Mouse (Mus musculus) cerebellum, adult 8-10 months (tissue): ENCODE data around the gene Cttnbp2nl.
A peak's percentile ranks its signal among the peaks of the same experiment; 100 is the strongest.

Experiments used
- DNase-seq: peaks from one replicate; pipeline ENCODE4 v3.0.0; 2022

The Cttnbp2nl gene

DNA sequence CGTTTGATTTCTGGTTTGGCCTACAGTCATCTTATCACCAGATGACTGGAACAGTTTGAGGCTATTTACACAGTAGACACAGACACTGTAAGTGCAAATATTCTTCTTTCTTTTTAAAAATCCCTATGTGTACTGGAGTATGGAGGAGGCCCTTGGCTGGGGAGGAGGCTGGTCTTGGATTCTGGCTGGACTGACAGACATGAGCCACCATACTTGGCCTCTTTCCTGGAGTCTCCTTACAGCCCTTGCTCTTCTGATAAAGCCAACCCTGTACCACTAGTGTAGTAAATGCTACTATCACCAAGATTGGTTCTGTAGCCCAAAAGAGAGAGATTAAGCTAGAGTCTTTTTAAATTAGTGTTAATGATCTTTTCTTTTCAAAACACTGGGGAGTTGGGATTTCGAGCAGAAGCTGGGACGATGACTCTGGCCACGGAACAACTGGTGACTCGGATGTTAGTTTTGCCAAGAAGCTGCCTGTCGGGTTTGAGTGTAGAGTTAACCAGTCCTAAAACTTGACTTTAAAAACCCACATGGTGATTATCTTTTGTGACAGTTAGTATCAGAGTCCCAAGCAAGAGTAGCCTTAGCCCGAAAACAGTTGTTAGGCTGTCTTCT, 40.1 kb downstream of the Cttnbp2nl start:
- DNase-seq = no peak

DNA sequence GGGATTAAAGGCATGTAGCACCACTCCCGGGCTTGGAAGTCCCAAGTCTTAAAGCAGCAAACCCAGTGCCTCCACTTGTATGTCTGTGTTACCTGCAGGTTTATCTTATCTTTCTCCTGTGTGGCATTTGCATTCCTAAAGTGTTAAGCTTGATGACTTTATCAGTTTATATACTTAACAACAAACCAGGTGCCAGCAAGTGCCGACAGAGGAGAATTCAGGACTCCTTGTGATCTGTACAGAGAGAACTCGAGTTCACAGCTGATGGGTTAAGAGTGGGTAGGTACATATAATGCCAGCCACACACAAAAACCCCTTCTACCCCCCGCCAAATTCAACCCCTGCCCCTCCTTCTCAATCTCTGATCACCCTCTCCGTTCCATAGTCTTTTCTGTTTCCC, 41.1 kb downstream of the Cttnbp2nl start:
- no peak for DNase-seq

DNA sequence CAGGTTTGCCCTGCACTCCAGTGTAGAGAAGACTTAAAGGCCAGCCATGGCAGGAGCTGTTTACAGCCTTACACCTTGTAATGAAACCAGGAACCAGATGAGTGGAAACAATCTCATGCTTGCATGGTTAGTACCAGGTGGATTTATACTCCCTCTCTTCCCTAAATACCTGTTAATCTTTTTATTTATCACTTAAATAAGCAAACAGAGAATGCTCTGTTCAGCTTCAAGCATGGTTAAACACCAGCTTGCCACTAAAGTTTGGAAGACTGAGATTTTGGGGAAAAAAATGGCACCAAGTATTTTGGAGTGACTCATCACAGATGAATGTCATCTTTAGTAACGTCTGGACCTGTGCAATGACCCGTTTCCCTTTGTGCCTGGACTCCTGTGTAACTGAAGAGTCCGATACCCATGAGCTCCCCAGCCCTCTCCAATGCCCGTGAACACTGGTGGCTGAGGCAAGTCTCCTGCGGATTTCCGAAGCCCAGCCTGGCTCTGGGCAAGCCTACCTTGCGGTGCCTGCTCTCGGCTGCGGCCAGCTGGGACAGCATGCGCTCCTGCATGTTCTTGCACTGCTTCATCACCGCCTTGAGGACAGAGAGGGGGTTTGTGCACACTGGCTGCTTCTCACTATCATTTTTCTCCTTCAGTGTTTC, 42.1 kb downstream of the Cttnbp2nl start:
- no peak for DNase-seq

DNA sequence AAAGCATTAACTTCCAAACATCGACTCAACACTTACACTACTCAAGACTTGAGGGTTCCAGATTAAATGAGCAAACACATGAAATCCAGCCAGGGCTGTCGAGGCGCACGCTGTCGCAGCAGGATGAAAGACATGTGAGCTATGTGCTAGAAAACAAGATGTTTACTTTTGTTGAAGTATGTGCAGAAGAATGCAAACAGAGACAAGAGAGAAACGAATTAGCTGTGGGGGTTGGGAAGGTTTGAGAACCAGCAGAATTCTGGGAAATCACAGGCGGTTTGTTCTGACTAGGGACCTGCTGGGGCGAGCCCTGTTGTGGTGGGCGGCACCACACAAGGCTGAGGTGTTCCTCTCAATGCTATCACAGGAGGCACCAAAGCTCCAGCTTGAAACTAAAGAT, 44.9 kb downstream of the Cttnbp2nl start:
- no peak for DNase-seq

DNA sequence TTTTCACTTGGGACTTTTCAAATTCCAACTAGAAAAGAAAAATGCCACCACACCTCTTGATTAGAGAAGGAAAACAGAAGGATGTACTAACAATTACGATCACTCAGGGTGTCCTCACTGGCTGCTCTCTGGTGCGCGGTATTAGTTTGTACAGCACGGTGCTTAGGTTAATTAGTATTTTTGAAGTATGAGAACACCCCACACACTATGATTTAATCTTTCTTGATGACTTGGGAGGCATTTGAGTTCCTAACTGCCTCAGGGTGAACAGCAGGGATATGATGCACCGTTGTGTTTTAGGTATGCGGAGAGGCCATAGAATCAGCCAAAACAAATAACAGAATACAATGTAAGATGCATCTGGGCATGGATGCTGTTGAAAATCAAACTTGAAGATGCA, 46.8 kb downstream of the Cttnbp2nl start:
- DNase-seq = no peak

DNA sequence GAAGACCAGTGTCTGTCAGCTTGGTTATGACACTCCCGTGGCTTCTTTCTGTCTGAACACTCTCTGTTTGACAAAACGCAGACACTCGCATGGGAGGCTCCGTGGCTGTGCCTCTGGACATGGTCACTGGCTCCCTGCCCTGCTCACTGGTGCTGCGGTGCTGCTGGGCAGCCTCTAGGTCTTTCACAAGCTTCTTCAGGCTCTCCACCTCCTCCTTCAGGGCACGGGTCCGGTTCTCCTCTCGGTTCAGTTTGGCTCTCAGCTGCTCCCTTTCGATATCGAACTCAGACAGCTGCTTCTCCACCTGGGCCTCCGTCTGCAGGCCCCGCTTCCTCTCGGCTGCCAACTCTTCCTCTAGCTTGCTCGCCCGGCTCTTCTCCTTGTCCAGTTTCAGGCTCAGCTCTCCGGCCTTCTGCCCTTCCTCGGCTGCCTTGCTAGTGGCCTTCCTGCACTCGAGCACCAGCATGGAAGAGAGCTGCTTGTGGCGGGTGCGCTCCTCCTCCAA, 47.3 kb downstream of the Cttnbp2nl start:
- no peak for DNase-seq

DNA sequence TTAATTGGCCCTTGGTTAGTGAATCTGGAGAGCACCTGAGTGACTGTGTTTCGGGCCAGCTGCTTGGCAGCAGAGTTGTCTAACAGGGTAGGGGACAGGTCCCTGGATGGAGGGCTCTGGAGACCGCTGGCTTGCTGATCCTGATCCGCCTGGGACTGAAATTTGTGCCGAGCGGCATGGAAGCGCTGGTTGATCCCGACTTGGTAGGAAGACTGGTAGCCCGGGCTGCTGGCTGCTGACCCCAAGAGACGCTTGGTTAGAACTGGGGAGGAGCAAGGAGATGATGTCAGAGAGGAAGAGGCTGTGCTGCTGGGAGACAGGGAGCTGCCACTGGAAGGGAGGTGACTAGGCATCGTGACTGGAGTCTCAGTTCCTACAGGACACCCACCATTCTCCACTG, 47.9 kb downstream of the Cttnbp2nl start:
- no peak for DNase-seq

DNA sequence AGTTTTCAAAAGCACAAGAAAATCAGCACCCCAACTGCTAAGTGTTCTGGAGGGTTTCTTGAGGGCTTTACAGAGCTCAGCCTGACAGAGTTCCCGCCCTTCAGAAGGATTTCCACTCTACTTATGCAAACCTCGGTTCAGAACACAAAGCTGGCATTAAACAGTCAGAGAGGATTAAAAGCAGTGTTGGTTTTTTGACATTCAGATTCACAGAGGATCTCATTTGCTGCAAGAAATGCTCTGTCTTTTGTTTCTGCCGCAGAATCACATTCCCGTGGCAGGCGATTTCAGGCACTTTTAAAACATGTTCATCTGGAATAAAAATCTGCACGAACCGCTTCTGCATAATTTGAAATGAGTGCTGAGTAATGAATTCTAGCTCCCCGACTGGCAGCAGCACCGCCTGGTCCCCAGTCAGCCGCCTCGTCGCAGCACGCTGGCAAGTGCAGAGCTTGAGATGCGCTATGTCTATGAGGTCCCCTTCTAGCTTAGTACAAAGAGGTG, 48.9 kb downstream of the Cttnbp2nl start:
- DNase-seq = no peak

DNA sequence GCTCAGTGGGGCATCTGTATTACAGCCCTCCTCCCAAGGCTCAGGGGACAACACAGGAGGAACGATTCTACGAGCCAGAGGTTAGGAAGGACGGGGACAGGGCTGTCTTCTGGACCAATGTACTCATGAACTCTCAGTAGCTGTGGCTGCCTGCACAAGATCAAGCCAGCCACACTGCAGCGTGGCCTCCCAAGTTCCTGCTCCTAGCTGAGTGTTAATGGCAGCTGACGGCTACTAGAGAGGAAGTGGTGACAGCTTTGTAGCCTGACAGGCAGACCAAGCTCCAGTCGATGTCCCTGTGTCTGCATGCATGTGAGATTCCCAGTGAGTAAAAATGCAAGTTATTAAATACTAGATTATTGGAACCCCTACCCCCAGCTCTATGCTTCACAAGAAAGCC, 51.6 kb downstream of the Cttnbp2nl start:
- DNase-seq = no peak

DNA sequence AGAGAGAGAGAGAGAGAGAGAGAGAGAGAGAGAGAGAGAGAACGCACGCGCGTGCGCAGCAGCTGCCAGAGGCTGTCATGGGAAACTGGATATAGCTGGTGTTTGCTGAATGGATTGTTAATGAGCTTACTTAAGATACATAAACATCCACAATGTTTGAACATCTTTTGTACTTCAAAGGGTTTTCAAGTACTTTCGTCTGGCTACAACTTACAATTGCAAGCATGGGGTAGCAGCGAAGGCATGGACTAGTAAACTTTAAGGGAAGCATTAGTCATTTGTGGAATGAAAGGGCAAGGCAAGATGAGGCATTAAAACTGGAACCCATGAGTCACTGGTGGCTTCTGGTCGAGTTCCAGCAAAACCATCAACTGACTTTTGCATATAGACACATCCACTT, 52.4 kb downstream of the Cttnbp2nl start:
- no peak for DNase-seq

DNA sequence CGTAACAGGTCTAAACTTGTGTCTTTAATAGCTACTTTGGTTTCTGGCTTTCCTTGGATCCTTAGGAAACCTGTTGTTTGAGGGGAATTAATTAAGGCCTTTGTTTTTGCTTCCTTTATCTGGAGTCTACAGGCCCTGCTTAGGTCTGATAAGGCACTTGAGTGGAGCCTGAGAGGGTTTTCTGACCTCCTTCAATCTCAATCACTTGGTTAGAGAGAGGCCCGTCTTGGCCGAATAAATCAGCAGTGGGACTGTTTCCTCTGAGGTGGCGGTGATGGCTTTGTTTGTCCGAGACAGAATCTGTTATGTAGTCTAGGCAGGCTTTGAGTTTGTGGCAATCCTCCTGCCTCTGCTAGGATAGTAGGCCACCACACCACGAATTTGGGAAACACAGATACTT, 55.4 kb downstream of the Cttnbp2nl start:
- DNase-seq = no peak

DNA sequence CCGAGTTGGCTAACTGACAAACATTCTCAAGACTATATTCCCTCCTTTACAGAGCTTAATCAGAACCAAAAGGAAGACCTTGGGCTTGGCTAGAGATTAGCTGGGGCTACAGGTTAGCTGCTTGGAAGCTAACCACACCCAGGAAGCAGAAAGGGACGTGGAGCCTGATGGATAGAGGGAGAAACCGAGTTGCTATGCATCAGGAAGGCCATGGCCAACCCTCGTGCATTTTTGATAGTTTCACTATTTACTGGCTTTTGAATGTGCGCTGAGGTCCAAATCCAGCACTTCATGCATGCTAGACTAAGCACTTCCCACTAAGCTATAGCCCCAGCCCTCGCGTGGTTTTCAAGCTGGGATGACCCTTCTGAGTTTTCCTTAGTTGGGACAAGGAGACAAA, 57.2 kb downstream of the Cttnbp2nl start:
- no peak for DNase-seq

DNA sequence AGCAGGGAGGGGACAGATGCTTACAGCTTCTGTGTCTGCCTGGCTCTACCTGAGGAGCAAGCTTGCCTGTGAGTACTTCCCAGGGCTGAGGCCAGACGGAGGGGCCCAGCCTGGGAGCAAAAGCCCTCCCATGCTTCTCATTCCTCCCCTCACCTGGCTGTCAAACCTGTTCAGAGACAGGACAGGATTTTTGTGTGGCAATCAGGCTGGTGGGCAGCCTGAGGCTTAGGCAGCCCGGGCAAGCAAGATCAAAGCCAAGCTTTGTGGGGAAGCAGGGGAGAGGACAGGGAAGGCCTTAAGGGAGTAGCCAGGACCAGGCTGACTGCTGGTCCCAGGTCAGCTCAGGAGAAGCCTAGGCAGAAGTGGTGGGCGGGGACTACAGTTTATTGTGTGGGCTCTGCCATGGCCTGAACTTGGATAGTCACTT, 58.5 kb downstream of the Cttnbp2nl start:
- no peak for DNase-seq

DNA sequence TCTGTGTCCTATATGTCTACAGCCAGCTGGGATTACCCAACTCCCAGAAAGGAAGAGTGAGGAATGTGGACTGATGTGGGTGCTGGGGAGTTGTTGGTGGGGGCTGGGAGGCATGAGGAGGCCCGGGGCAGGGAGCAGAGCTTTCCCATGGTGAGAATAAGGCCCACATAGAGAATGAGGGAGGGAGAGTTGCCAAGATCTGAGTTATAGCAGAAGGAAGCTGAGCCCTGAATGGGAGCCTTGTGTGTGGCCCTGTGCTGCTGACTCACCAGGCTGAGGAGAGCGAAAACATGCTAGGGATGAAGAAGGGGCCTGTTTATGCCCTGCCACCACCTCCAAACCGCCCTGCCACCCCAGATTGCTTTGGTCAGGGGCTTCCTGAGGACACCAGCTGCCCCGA, 59.1 kb downstream of the Cttnbp2nl start:
- DNase-seq = no peak

DNA sequence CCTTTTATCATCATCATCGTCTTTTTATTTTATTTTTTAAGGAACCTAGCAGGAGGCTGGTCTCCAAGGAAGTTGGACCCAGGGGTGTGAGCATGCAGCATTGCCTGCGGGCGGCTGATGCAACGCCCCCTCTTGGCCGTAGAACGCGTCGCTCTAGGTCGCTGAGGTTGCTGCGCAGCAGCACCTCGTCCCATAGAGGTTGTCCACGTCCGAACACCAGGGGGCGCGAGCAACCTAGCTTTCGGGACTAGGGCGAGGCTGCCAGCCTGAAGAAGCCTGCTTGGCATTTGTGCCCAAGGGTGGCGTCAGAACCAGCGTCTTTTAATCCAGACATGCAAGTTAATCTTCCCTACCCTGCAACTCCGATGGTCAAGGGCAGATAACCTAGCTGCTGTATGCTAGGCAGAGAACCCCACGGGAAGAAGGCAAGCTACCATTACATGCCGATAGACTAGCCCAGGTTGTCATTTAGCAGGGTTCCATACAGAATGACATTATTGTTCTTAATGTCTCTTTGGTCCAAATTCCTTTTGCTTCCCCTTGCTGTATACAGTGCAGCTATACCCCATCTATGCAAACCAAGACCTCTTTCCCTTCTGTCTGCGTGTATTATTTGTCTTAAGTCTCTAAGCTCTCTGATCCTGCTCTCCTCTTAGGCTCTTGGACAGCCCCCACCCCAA, 60.1 kb downstream of the Cttnbp2nl start:
- DNase-seq = peak; percentile 86

DNA sequence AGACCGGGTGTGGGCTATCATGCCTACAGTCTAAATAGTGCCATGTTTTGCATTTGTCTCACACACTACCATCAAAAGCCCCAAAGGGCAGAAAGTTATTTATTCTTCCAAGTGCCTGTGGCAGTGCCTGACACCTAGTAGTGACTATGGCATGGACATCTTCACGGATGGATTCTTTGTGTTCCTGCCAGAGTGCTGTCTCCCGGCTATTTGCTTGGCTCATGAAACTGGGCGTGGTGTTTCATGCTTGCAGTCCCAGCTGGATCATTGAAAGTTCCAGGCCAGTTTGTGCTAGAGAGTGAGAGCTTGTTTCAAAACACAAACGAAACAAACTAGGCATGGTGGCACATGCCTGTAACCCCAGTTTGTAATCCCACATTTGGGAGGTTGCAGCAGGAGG, 61.2 kb downstream of the Cttnbp2nl start:
- no peak for DNase-seq

DNA sequence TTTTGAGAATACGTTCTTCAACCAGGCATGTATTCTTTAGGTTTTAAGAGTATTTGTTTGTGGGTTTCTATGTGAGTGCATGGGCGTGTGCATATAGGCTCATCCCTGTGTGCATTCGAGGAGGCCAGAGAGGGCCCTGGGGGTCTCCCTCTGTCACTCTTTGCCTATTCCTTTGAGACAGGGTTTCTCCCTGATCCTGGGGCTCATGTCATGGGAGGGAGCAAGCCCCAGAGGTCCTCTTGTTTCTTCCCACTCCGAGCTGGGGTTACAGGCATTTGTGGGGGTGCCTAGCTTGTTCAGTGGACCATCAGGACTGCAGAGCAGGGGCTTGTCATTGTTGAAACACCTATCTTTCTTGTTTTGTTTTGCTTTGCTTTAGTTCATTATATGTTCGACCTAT, 65.1 kb downstream of the Cttnbp2nl start:
- no peak for DNase-seq

DNA sequence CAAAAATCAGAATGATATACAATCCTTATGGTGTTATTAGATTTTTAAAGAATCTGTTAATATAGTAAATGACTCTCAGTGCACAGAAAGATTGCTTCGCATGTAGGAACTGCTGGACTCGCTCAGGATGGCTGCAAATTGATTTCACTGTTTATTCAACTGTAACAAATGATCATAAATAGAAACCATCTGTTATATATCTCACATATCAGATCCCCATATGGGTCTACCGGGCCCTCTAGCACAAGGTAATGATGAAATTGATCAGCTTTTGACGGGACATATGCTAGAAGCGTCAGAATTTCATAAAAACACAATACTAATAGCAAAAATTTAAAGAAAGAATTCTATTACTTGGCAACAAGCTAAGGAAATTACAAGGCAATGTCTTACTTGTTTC, 73.2 kb downstream of the Cttnbp2nl start:
- no peak for DNase-seq

DNA sequence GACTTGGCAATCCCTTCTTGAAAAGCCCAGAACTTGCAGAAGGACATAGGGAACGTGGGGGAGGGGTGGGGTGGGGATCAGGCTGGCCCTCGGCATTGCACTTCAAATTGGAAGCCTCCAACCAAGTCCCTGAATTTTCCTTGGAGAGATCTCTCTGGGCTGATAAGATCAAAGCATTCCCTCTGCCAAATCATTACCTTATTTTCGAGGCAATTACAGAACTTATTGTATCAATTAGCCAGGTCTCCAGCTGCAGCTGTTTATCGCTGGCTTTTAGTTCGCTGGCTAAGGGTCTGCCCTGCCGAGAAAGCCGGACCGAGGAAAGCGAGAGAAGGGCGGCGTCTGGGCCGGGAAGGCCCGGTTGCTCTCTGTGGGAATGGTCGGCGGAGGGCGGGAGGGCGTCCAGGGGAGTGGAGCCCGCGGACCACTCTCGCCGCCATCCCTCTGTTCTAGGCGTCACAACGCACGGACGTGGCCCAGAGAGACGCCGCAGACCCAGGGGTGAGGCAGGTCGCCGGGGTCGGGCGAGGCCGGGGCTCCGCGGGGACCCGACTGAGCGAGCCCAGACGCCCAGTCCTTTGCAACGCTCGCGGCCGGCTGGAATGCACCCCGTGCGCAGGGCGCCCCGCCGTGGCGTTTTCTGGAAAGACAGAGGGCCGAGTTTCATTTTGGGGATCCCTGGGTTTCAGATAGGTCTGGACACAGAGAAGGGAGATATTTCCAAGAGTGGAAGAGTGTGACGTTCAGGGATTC, 85.2 kb downstream of the Cttnbp2nl start:
- DNase-seq = peak; percentile 46

DNA sequence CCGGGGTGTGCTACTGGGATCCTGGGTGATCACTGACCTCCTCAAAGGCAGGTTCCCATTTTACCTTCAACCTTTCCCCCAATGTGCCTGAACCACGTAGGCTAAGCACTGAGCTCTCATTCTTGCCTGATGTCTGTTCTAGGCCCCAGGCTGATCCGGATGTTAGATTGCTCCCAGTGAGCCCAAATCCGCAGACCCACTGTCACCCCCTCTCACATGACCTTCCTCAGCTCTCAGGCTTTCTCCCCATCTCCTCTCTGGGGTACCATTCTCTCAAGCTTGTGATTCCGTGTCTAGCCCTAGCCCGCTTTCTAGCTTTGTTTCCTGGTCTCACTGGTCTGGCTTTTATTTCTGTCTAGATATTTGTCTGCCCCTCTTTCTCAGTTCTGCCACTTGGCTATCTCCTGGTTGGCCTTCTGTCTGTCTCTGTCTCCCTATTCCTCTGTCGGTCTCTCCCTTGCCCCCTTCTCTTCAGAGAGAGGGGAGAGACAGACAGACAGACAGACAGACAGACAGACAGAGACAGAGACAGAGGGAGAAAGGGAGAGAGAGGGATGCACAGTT, 86.9 kb downstream of the Cttnbp2nl start:
- no peak for DNase-seq

DNA sequence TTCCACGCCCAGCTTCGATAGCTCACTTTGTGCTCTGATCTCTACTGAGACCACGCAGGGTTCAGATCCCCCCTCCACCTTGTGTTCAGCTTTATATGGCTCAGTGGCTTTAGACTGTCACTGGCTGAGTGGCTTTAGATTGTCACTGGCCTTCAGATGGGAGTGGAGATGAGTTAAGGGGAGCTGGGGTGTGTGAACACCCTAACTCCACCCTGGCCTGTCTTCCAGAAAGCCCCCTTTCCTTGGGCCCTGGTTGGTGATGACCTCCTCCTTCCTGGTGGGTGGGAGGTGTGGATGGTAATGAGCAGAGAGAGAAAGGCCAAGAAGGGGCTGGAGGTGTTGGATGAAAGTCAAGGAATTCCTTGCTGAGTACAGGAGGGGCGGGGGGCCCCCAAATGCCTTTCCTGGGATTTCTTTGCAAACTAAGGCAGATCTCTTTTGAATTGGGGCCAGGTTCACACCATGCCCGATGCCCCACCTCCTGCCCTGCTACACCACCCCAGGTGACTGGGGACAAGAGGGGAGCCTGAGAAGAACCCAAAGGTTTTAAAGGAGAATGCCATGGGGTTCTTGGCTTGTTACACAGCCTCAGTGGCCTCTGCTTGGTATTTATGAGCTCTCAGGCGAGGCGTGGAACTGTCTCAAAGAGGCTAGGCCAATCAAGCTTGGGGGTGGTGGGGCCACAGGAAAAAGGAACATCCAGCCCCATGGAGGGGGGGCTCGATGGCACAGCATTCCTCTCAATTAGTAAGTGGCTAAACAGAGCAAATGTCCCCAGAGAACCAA, 87.7 kb downstream of the Cttnbp2nl start:
- no peak for DNase-seq
